ENCODE assay signal across 9 mouse cellular contexts in genomic region chr10:80294311-80294710, GRCm38 (mm10). TPM values are rescaled to one million over a fixed set of nuclear protein-coding genes. Genes with fewer than 3 reads are reported as not detected.
A peak's percentile ranks its signal among the peaks of the same experiment; 100 is the strongest.
DNase-seq lines count a peak whose midpoint lies in the region; ATAC-seq and TF ChIP-seq lines count a peak whose summit lies in the region.
"Had no signal": no experiment of that assay in that cellular context is flagged by ENCODE, and none has a peak within 500 bp of the region (broad histone marks: within the 10 kb centered on the region; RNA-seq: fewer than 3 reads in every experiment).

No protein-coding gene starts in this region.

- TF ChIP-seq CTCF in stomach, postnatal 0 days (IDR thresholded peaks at IDR 0.05; ENCODE audit: low read depth) = no peak

- H3K4me3 ChIP-seq in erythroblast, embryonic 14.5 days (replicated peaks) = peak overlapping the region; percentile 35
- H3K4me3 ChIP-seq in stomach, embryonic 15.5 days (replicated peaks) = peak overlapping the region; percentile 88; the same call in 1 of the 2 replicates
- no peak overlapping the region for H3K4me3 ChIP-seq in stomach, postnatal 0 days (ENCODE audit: low read depth, low read length)
- peak overlapping the region; percentile 68; the same call in 1 of the 2 replicates for H3K4me3 ChIP-seq in limb, embryonic 15.5 days

- 81% methylated on average over 4 of the region's 4 CpGs for WGBS in stomach, embryonic 15.5 days
- WGBS in stomach, postnatal 0 days = 67% methylated on average over 4 of the region's 4 CpGs
- 62% methylated on average over 4 of the region's 4 CpGs for WGBS in limb, embryonic 15.5 days

- H3K27me3 ChIP-seq in erythroblast, embryonic 14.5 days (ENCODE audit: control insufficient read depth) = peaks cover 35% of the 10 kb centered on the region
- H3K27me3 ChIP-seq in stomach, embryonic 15.5 days (replicated peaks) = peaks cover 20% of the 10 kb centered on the region
- no peaks in the 10 kb centered on the region; the same call in 1 of the 2 replicates for H3K27me3 ChIP-seq in stomach, postnatal 0 days (ENCODE audit: control insufficient read depth, insufficient read depth, low read length)
- peaks cover 27% of the 10 kb centered on the region for H3K27me3 ChIP-seq in limb, embryonic 15.5 days

- H3K27ac ChIP-seq in stomach, embryonic 15.5 days = no peak overlapping the region
- no peak overlapping the region for H3K27ac ChIP-seq in stomach, postnatal 0 days (replicated peaks)
- no peak overlapping the region for H3K27ac ChIP-seq in limb, embryonic 15.5 days

- DNase-seq in stomach, postnatal 0 days (ENCODE audit: low spot score) = no peak
- DNase-seq in layer of hippocampus, adult 9-11 months = no peak
- DNase-seq in kidney, postnatal 25 days = no peak
- DNase-seq in kidney, adult 9 months = no peak
- DNase-seq: cerebellum, adult 8-10 months had no signal

- H3K36me3 ChIP-seq in erythroblast, embryonic 14.5 days (ENCODE audit: control insufficient read depth) = peaks cover 26% of the 10 kb centered on the region
- peaks cover 10% of the 10 kb centered on the region for H3K36me3 ChIP-seq in stomach, embryonic 15.5 days
- peaks cover 8% of the 10 kb centered on the region for H3K36me3 ChIP-seq in stomach, postnatal 0 days (ENCODE audit: control insufficient read depth, insufficient read depth, low read length)
- peaks cover 21% of the 10 kb centered on the region for H3K36me3 ChIP-seq in limb, embryonic 15.5 days

- H3K9ac ChIP-seq in stomach, embryonic 15.5 days = no peak overlapping the region
- no peak overlapping the region for H3K9ac ChIP-seq in stomach, postnatal 0 days (ENCODE audit: low read length)
- no peak overlapping the region for H3K9ac ChIP-seq in limb, embryonic 15.5 days

- H3K9me3 ChIP-seq in erythroblast, embryonic 14.5 days (ENCODE audit: control insufficient read depth, low read length) = no peaks in the 10 kb centered on the region
- no peaks in the 10 kb centered on the region for H3K9me3 ChIP-seq in stomach, embryonic 15.5 days
- H3K9me3 ChIP-seq in stomach, postnatal 0 days (ENCODE audit: control insufficient read depth, low read length) = no peaks in the 10 kb centered on the region
- no peaks in the 10 kb centered on the region for H3K9me3 ChIP-seq in limb, embryonic 15.5 days

- no peak overlapping the region; the same call in 1 of the 2 replicates for H3K4me2 ChIP-seq in stomach, embryonic 15.5 days
- no peak overlapping the region for H3K4me2 ChIP-seq in stomach, postnatal 0 days (replicated peaks; ENCODE audit: low read depth)
- no peak overlapping the region for H3K4me2 ChIP-seq in limb, embryonic 15.5 days

- ATAC-seq in erythroblast, adult 5-6 weeks (replicated peaks; ENCODE audit: low FRiP score, poor library complexity, severe bottlenecking) = no peak
- ATAC-seq in stomach, embryonic 15.5 days (ENCODE audit: insufficient read depth, low FRiP score, low read depth) = no peak
- ATAC-seq in stomach, postnatal 0 days (ENCODE audit: low FRiP score, low TSS enrichment) = no peak
- no peak for ATAC-seq in limb, embryonic 15.5 days (ENCODE audit: insufficient number of reproducible peaks, low FRiP score, low TSS enrichment, low read depth)

- peaks cover 63% of the 10 kb centered on the region for H3K4me1 ChIP-seq in erythroblast, embryonic 14.5 days (ENCODE audit: control insufficient read depth)
- peaks cover 22% of the 10 kb centered on the region for H3K4me1 ChIP-seq in stomach, embryonic 15.5 days
- H3K4me1 ChIP-seq in stomach, postnatal 0 days (replicated peaks; ENCODE audit: control insufficient read depth, insufficient read depth) = no peaks in the 10 kb centered on the region
- peaks cover 46% of the 10 kb centered on the region for H3K4me1 ChIP-seq in limb, embryonic 15.5 days

- no peak for TF ChIP-seq EP300 in stomach, postnatal 0 days (optimal IDR thresholded peaks at IDR 0.05)

RNA-seq across cellular contexts. Expression of gene Apc2, which starts 1.5 kb away (rescaled TPM):
- under 0.01 TPM in 1 of 2 replicates, not detected in the other for polyA plus RNA-seq in erythroblast, embryonic 14.5 days (2012)
- not detected in 2 replicates for total RNA-seq in erythroblast, adult 5-6 weeks (2015; ENCODE audit: low replicate concordance)
- total RNA-seq in erythroblast, adult 5-6 weeks (2017; ENCODE audit: low replicate concordance) = 0.09 and 0.14 TPM in 2 replicates
- 5.0 and 5.2 TPM in 2 replicates for polyA plus RNA-seq in stomach, embryonic 15.5 days (2015; fragmentation: Nextera tagmentation; extraction: Ambion mirVana)
- 1.2 and 1.3 TPM in 2 replicates for polyA plus RNA-seq in stomach, postnatal 0 days (2015; fragmentation: Nextera tagmentation; extraction: Ambion mirVana)
- polyA plus RNA-seq in limb, embryonic 15.5 days (2015; fragmentation: Nextera tagmentation; extraction: Ambion mirVana) = 1.5 TPM in 2 replicates

RNA-seq across cellular contexts. Expression of gene Rps15, which starts 2.1 kb away (rescaled TPM):
- 998 and 1,528 TPM in 2 replicates for polyA plus RNA-seq in erythroblast, embryonic 14.5 days (2012)
- total RNA-seq in erythroblast, adult 5-6 weeks (2015; ENCODE audit: low replicate concordance) = 509 and 541 TPM in 2 replicates
- 422 and 457 TPM in 2 replicates for total RNA-seq in erythroblast, adult 5-6 weeks (2017; ENCODE audit: low replicate concordance)
- polyA plus RNA-seq in stomach, embryonic 15.5 days (2015; fragmentation: Nextera tagmentation; extraction: Ambion mirVana) = 904 and 948 TPM in 2 replicates
- 766 and 821 TPM in 2 replicates for polyA plus RNA-seq in stomach, postnatal 0 days (2015; fragmentation: Nextera tagmentation; extraction: Ambion mirVana)
- polyA plus RNA-seq in limb, embryonic 15.5 days (2015; fragmentation: Nextera tagmentation; extraction: Ambion mirVana) = 842 and 925 TPM in 2 replicates

RNA-seq across cellular contexts. Expression of gene 2310011J03Rik, which starts 26.0 kb away (rescaled TPM):
- polyA plus RNA-seq in erythroblast, embryonic 14.5 days (2012) = 10.6 and 12.9 TPM in 2 replicates
- total RNA-seq in erythroblast, adult 5-6 weeks (2015; ENCODE audit: low replicate concordance) = 6.1 and 12.7 TPM in 2 replicates
- 3.5 and 3.7 TPM in 2 replicates for total RNA-seq in erythroblast, adult 5-6 weeks (2017; ENCODE audit: low replicate concordance)
- 40.5 and 46.4 TPM in 2 replicates for polyA plus RNA-seq in stomach, embryonic 15.5 days (2015; fragmentation: Nextera tagmentation; extraction: Ambion mirVana)
- polyA plus RNA-seq in stomach, postnatal 0 days (2015; fragmentation: Nextera tagmentation; extraction: Ambion mirVana) = 50.3 and 51.2 TPM in 2 replicates
- polyA plus RNA-seq in limb, embryonic 15.5 days (2015; fragmentation: Nextera tagmentation; extraction: Ambion mirVana) = 54.4 and 56.0 TPM in 2 replicates

RNA-seq across cellular contexts. Expression of gene Dazap1, which starts 33.0 kb away (rescaled TPM):
- polyA plus RNA-seq in erythroblast, embryonic 14.5 days (2012) = 76.5 and 84.5 TPM in 2 replicates
- total RNA-seq in erythroblast, adult 5-6 weeks (2015; ENCODE audit: low replicate concordance) = 13.8 and 17.1 TPM in 2 replicates
- 29.8 and 35.3 TPM in 2 replicates for total RNA-seq in erythroblast, adult 5-6 weeks (2017; ENCODE audit: low replicate concordance)
- polyA plus RNA-seq in stomach, embryonic 15.5 days (2015; fragmentation: Nextera tagmentation; extraction: Ambion mirVana) = 62.4 and 66.4 TPM in 2 replicates
- 27.4 and 28.4 TPM in 2 replicates for polyA plus RNA-seq in stomach, postnatal 0 days (2015; fragmentation: Nextera tagmentation; extraction: Ambion mirVana)
- 56.8 and 59.7 TPM in 2 replicates for polyA plus RNA-seq in limb, embryonic 15.5 days (2015; fragmentation: Nextera tagmentation; extraction: Ambion mirVana)

RNA-seq across cellular contexts. Expression of gene Gamt, which starts 33.5 kb away (rescaled TPM):
- 0.11 and 0.20 TPM in 2 replicates for polyA plus RNA-seq in erythroblast, embryonic 14.5 days (2012)
- not detected in 2 replicates for total RNA-seq in erythroblast, adult 5-6 weeks (2015; ENCODE audit: low replicate concordance)
- total RNA-seq in erythroblast, adult 5-6 weeks (2017; ENCODE audit: low replicate concordance) = 0.77 TPM in 1 of 2 replicates, not detected in the other
- polyA plus RNA-seq in stomach, embryonic 15.5 days (2015; fragmentation: Nextera tagmentation; extraction: Ambion mirVana) = 111 and 148 TPM in 2 replicates
- polyA plus RNA-seq in stomach, postnatal 0 days (2015; fragmentation: Nextera tagmentation; extraction: Ambion mirVana) = 16.3 and 17.4 TPM in 2 replicates
- polyA plus RNA-seq in limb, embryonic 15.5 days (2015; fragmentation: Nextera tagmentation; extraction: Ambion mirVana) = 64.4 and 127 TPM in 2 replicates
